Mouse (Mus musculus) small intestine, adult 2 months (tissue): ENCODE results near the gene Gm9747.

Source experiments
- CTCF ChIP-seq: fragments of 200-500 bp; IDR thresholded peaks from 2 replicates; pipeline ENCODE4 v1.5.1; 2012; ENCODE audit warnings: low read depth, mild to moderate bottlenecking, control low read depth, inconsistent platforms, low read length, moderate library complexity, mixed read lengths; ENCODE audit not compliant: insufficient replicate concordance, insufficient read length; ENCODE audit errors: extremely low read depth
- POLR2A ChIP-seq: fragments of 200-500 bp; IDR thresholded peaks from 2 replicates; pipeline ENCODE4 v1.6.1; 2012; ENCODE audit warnings: low read depth, mild to moderate bottlenecking, control low read depth, inconsistent platforms, low read length, moderate library complexity

DNA sequence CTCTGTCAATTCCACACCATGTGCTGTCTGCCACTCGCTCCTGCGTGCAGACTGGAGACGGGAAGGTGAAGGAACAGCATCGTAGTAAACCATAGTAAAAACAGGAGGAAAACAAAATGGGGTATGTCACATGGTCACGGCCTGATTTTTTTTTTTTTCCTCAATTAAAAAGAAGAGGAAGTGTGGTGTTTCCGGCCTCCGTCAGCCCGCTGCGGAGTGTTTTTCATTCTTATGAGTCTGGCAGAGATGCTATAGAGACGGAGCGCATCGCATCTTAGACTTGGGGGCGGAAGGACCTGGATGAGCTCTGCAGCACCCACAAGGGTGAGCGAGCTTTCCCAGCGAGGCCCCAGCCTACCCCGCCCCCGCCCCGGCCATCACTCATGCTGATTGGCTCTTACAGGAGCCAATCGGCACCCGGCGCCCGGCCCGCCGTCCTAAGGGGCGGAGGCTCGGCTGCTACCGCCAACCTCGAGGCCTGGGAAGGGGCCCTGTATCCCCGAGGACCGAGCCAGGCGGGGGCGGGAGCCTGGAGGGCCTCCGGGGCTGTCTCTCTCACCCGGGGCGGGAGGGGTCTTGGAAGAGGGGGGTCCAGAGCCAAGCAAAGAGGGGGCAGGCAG, 50.2 kb downstream of the Gm9747 start:
- TF ChIP-seq CTCF = no peak
- TF ChIP-seq POLR2A = no peak; the same call in 1 of the 2 replicates
